In the genomic region with DNA sequence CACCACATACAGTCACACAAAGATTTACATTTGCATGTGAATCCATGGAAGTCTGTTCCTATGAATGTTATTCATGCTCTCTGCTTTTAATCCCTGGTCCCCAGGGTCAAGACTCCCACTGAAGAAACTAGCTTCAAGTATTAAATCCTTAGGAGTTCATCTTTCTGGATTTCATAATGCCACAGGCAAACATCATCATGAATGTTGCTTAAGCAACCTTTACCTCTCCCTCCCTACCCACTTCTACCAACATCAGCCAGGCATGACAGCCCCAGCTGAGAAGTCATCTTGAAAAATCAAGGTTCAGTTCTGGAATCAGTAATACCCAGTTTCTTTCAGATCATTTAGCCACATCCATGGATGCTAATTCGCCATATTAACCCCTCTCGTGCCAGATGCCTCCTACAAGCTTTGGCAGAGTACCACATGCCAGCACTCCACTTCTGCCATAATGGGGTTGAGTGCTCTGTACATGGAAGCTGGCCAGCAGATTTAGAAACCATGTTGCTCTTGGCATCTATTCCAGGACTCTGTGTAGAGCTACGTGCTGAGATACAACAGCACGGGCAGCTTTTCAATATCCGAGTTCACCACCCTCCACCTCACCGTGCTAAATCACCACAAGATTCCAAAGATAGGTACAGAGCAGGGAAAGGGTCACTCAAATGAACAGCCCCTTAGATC, we compare ENCODE assay signal across 15 mouse cellular contexts.
DNase-seq lines count a peak whose midpoint lies in the region; TF ChIP-seq lines count a peak whose summit lies in the region.
"Had no signal": no experiment of that assay in that cellular context is flagged by ENCODE, and none has a peak within 500 bp of the region (broad histone marks: within the 10 kb centered on the region; RNA-seq: fewer than 3 reads in every experiment).

No protein-coding gene starts in this region.

- TF ChIP-seq CTCF in kidney, adult 2 months (conservative IDR thresholded peaks at IDR 0.05; ENCODE audit: insufficient read depth, insufficient read length, low read depth, low read length) = no peak

- H3K4me1 ChIP-seq in kidney, adult 2 months (ENCODE audit: control insufficient read depth, insufficient read depth, low read length) = no peaks in the 10 kb centered on the region
- H3K4me1 ChIP-seq: forebrain, embryonic 10.5 days; intestine, embryonic 15.5 days; limb, embryonic 13.5 days; stomach, embryonic 15.5 days had no signal

- H3K27me3 ChIP-seq in kidney, adult 2 months (replicated peaks; ENCODE audit: control insufficient read depth, insufficient read depth, low read length) = no peaks in the 10 kb centered on the region
- H3K27me3 ChIP-seq: intestine, embryonic 15.5 days; limb, embryonic 13.5 days; stomach, embryonic 15.5 days had no signal

- 76% methylated on average over 6 of the region's 6 CpGs for WGBS in kidney, adult 2 months

- H3K4me3 ChIP-seq in kidney, adult 2 months (ENCODE audit: insufficient read depth, low read depth, low read length) = no peak overlapping the region
- H3K4me3 ChIP-seq: forebrain, embryonic 10.5 days; heart, adult 2 months; intestine, embryonic 15.5 days; limb, embryonic 13.5 days; stomach, embryonic 15.5 days had no signal

- no peak overlapping the region for H3K27ac ChIP-seq in kidney, adult 2 months (ENCODE audit: insufficient read depth, low read depth, low read length)
- H3K27ac ChIP-seq: forebrain, embryonic 10.5 days; heart, adult 2 months; intestine, embryonic 15.5 days; limb, embryonic 13.5 days; stomach, embryonic 15.5 days had no signal

- H3K36me3 ChIP-seq in kidney, adult 2 months (ENCODE audit: control insufficient read depth, insufficient read depth, low read length) = no peaks in the 10 kb centered on the region
- H3K36me3 ChIP-seq: forebrain, embryonic 10.5 days; G1E; intestine, embryonic 15.5 days; limb, embryonic 13.5 days; stomach, embryonic 15.5 days had no signal

- peak; percentile 42 for DNase-seq in adrenal gland, postnatal 14 days
- no peak for DNase-seq in adrenal gland, adult 8-10 months
- DNase-seq in kidney, adult 2 months = peak; percentile 10
- DNase-seq in kidney, adult 8-10 months = no peak
- DNase-seq in cerebellum, postnatal 14 days = peak; percentile 66 to 82
- DNase-seq in layer of hippocampus, adult 9-10 months (ENCODE audit: low spot score) = peak; percentile 45
- DNase-seq in retina, postnatal 1 day = no peak
- DNase-seq in lung, postnatal 4 days = no peak
- DNase-seq: lung, embryonic 14.5 days had no signal

- TF ChIP-seq POLR2A in kidney, adult 2 months (IDR thresholded peaks at IDR 0.05; ENCODE audit: low read depth, low read length) = no peak

Comparison
In these comparisons a context has a peak if more than half of its experiments do, and no peak if none do; other contexts are left out.
1. DNase-seq: peak in adrenal gland, postnatal 14 days (single experiment), kidney, adult 2 months (single experiment), cerebellum, postnatal 14 days (2 of 2) and layer of hippocampus, adult 9-10 months (single experiment); none in adrenal gland, adult 8-10 months (single experiment), kidney, adult 8-10 months (0 of 2), retina, postnatal 1 day (single experiment) and lung, postnatal 4 days (0 of 2).